ENCODE assay signal across 16 mouse cellular contexts in genomic region chr7:27602835-27603234, GRCm38 (mm10). TPM values are rescaled to one million over a fixed set of nuclear protein-coding genes. Genes with fewer than 3 reads are reported as not detected.
DNase-seq lines count a peak whose midpoint lies in the region; ATAC-seq and TF ChIP-seq lines count a peak whose summit lies in the region.
"Had no signal": no experiment of that assay in that cellular context is flagged by ENCODE, and none has a peak within 500 bp of the region (broad histone marks: within the 10 kb centered on the region; RNA-seq: fewer than 3 reads in every experiment).

No protein-coding gene starts in this region.

- ATAC-seq in heart, embryonic 16.5 days (replicated peaks; ENCODE audit: extremely low read depth, insufficient read depth, low FRiP score) = no peak
- no peak for ATAC-seq in megakaryocyte, adult 5-6 weeks (ENCODE audit: poor library complexity, severe bottlenecking)
- ATAC-seq: midbrain, embryonic 16.5 days had no signal

- H3K9me3 ChIP-seq in heart, embryonic 16.5 days (replicated peaks; ENCODE audit: control insufficient read depth, low read length) = no peaks in the 10 kb centered on the region
- H3K9me3 ChIP-seq in megakaryocyte, embryonic 14.5 days = no peaks in the 10 kb centered on the region
- H3K9me3 ChIP-seq: hindbrain, embryonic 13.5 days; limb, embryonic 12.5 days; neural tube, embryonic 15.5 days had no signal

- peaks cover 87% of the 10 kb centered on the region for H3K4me1 ChIP-seq in heart, embryonic 16.5 days (ENCODE audit: control insufficient read depth, insufficient read depth, low read length)
- H3K4me1 ChIP-seq in megakaryocyte, embryonic 14.5 days = peaks cover 100% of the 10 kb centered on the region

- H3K27ac ChIP-seq in heart, embryonic 16.5 days (ENCODE audit: low read length) = no peak overlapping the region
- H3K27ac ChIP-seq: kidney, postnatal 0 days; limb, embryonic 12.5 days; neural tube, embryonic 15.5 days had no signal

- WGBS in heart, embryonic 16.5 days = 52% methylated on average over 7 of the region's 7 CpGs

- DNase-seq in adrenal gland, adult (ENCODE audit: inconsistent age in 2 of 2, low spot score in 1 of 2) = peak; percentile 68 to 86
- no peak for DNase-seq in adrenal gland, postnatal 36 days
- no peak for DNase-seq in heart, adult 8-10 months (ENCODE audit: low spot score)
- DNase-seq in cerebellum, adult 8-10 months = no peak
- DNase-seq: cerebellum, adult 9-11 months; heart, adult 11 months; thymus, adult 2 months had no signal

- H3ac ChIP-seq in myocyte (ENCODE audit: control insufficient read depth, insufficient read length) = no peak overlapping the region

- H3K9ac ChIP-seq in heart, embryonic 16.5 days (ENCODE audit: low read length) = peak overlapping the region; percentile 15; the same call in 1 of the 2 replicates
- H3K9ac ChIP-seq: hindbrain, embryonic 13.5 days; limb, embryonic 12.5 days; neural tube, embryonic 15.5 days had no signal

- no peaks in the 10 kb centered on the region for H3K36me3 ChIP-seq in heart, embryonic 16.5 days (ENCODE audit: control insufficient read depth, insufficient read depth)
- peaks cover 80% of the 10 kb centered on the region for H3K36me3 ChIP-seq in megakaryocyte, embryonic 14.5 days (replicated peaks; ENCODE audit: low read length)
- H3K36me3 ChIP-seq in myocyte (ENCODE audit: control insufficient read depth, insufficient read depth) = no peaks in the 10 kb centered on the region
- H3K36me3 ChIP-seq: hindbrain, embryonic 13.5 days; neural tube, embryonic 15.5 days had no signal

- H3K79me2 ChIP-seq in myocyte (ENCODE audit: control insufficient read depth, insufficient read depth) = peaks cover 84% of the 10 kb centered on the region

- no peak for TF ChIP-seq POLR2A in myocyte (IDR thresholded peaks at IDR 0.05; ENCODE audit: insufficient read length, low read depth)

- no peak overlapping the region for H3K4me2 ChIP-seq in heart, embryonic 16.5 days (ENCODE audit: low read depth, low read length)
- H3K4me2 ChIP-seq in myocyte (ENCODE audit: low read depth) = peak overlapping the region; percentile 40
- H3K4me2 ChIP-seq: hindbrain, embryonic 13.5 days; limb, embryonic 12.5 days; neural tube, embryonic 15.5 days had no signal

- H3K4me3 ChIP-seq in heart, embryonic 16.5 days (ENCODE audit: low read length) = no peak overlapping the region
- peak overlapping the region; percentile 80 for H3K4me3 ChIP-seq in megakaryocyte, embryonic 14.5 days (replicated peaks)
- H3K4me3 ChIP-seq in myocyte = no peak overlapping the region
- H3K4me3 ChIP-seq: hindbrain, embryonic 13.5 days; limb, embryonic 12.5 days; neural tube, embryonic 15.5 days had no signal

- H3K27me3 ChIP-seq in heart, embryonic 16.5 days (ENCODE audit: control insufficient read depth, insufficient read depth, low read length) = no peaks in the 10 kb centered on the region
- no peaks in the 10 kb centered on the region for H3K27me3 ChIP-seq in megakaryocyte, embryonic 14.5 days (replicated peaks)
- H3K27me3 ChIP-seq in myocyte (ENCODE audit: control insufficient read depth, insufficient read depth, insufficient read length) = no peaks in the 10 kb centered on the region
- H3K27me3 ChIP-seq: hindbrain, embryonic 13.5 days; limb, embryonic 12.5 days; neural tube, embryonic 15.5 days had no signal

TF ChIP-seq in myocyte, 11 proteins besides CTCF, POLR2A, EP300 and RAD21:
- TF ChIP-seq SRF (IDR thresholded peaks at IDR 0.05; ENCODE audit: control insufficient read depth, insufficient read length, low read depth) (no peak), MYOG (IDR thresholded peaks at IDR 0.05; ENCODE audit: control insufficient read depth in 1 of 3, insufficient read depth in 1 of 3, insufficient read length in 2 of 3, low read depth in 2 of 3) (peak; percentile 37 to 92 (median 86)), CEBPB (IDR thresholded peaks at IDR 0.05; ENCODE audit: insufficient read depth, poor library complexity, severe bottlenecking) (peak; percentile 45; the same call in 1 of the 2 replicates), E2F4 (IDR thresholded peaks at IDR 0.05; ENCODE audit: insufficient read depth) (no peak), MAX (IDR thresholded peaks at IDR 0.05; ENCODE audit: low read depth) (no peak), TCF12 (IDR thresholded peaks at IDR 0.05; ENCODE audit: insufficient read depth, poor library complexity, severe bottlenecking) (peak; percentile 62), MYOD1 (IDR thresholded peaks at IDR 0.05; ENCODE audit: control insufficient read depth in 1 of 3, insufficient read length in 2 of 3, low read depth in 2 of 3) (peak; percentile 27 to 89 (median 75)), USF1 (IDR thresholded peaks at IDR 0.05; ENCODE audit: low read depth) (no peak)

RNA-seq across cellular contexts. Expression of gene Akt2, which starts 11.5 kb away (rescaled TPM):
- 100 to 1,000 TPM; 201 to 243 TPM for total RNA-seq in adrenal gland, postnatal 36 days (2021)
- polyA plus RNA-seq in heart, embryonic 16.5 days (2015; fragmentation: Nextera tagmentation; extraction: Ambion mirVana) = 82.3 and 84.0 TPM in 2 replicates
- 100 to 1,000 TPM; 169 to 227 (median 202) TPM for total RNA-seq in heart, adult 8-10 months (2022)
- 72.3 and 86.4 TPM in 2 replicates for polyA plus RNA-seq in megakaryocyte, embryonic 14.5 days (2012; ENCODE audit: insufficient read depth, low replicate concordance)
- 40.2 TPM in 2 replicates for total RNA-seq in megakaryocyte, adult 5-6 weeks (2015)
- total RNA-seq in megakaryocyte, adult 5-6 weeks (2017) = 53.8 and 55.7 TPM in 2 replicates
- polyA plus RNA-seq in myocyte (2012; fragmentation: generic; extraction: Trizol) = 343 TPM

RNA-seq across cellular contexts. Expression of gene 2310022A10Rik, which starts 49.8 kb away (rescaled TPM):
- 10 to 100 TPM; 15.0 to 15.8 TPM for total RNA-seq in adrenal gland, postnatal 36 days (2021)
- polyA plus RNA-seq in heart, embryonic 16.5 days (2015; fragmentation: Nextera tagmentation; extraction: Ambion mirVana) = 40.7 and 41.5 TPM in 2 replicates
- total RNA-seq in heart, adult 8-10 months (2022) = 10 to 100 TPM; 67.6 to 72.3 (median 70.8) TPM
- 19.6 and 32.1 TPM in 2 replicates for polyA plus RNA-seq in megakaryocyte, embryonic 14.5 days (2012; ENCODE audit: insufficient read depth, low replicate concordance)
- total RNA-seq in megakaryocyte, adult 5-6 weeks (2015) = 9.4 and 9.9 TPM in 2 replicates
- 3.3 and 7.2 TPM in 2 replicates for total RNA-seq in megakaryocyte, adult 5-6 weeks (2017)
- polyA plus RNA-seq in myocyte (2012; fragmentation: generic; extraction: Trizol) = 35.5 TPM

RNA-seq across cellular contexts. Expression of gene Pld3, which starts 49.8 kb away (rescaled TPM):
- 100 to 1,000 TPM; 106 to 146 TPM for total RNA-seq in adrenal gland, postnatal 36 days (2021)
- 58.6 and 63.4 TPM in 2 replicates for polyA plus RNA-seq in heart, embryonic 16.5 days (2015; fragmentation: Nextera tagmentation; extraction: Ambion mirVana)
- total RNA-seq in heart, adult 8-10 months (2022) = 10 to 100 TPM; 26.8 to 33.5 (median 30.5) TPM
- polyA plus RNA-seq in megakaryocyte, embryonic 14.5 days (2012; ENCODE audit: insufficient read depth, low replicate concordance) = 66.2 and 97.1 TPM in 2 replicates
- 7.7 and 19.6 TPM in 2 replicates for total RNA-seq in megakaryocyte, adult 5-6 weeks (2015)
- total RNA-seq in megakaryocyte, adult 5-6 weeks (2017) = 6.6 and 8.0 TPM in 2 replicates
- 132 TPM for polyA plus RNA-seq in myocyte (2012; fragmentation: generic; extraction: Trizol)

RNA-seq across cellular contexts. Expression of gene Ttc9b, which starts 50.9 kb away (rescaled TPM):
- under 1 TPM in 1 of 2 experiments, not detected in 1; 0.13 TPM for total RNA-seq in adrenal gland, postnatal 36 days (2021)
- 0.07 TPM in 1 of 2 replicates, not detected in the other for polyA plus RNA-seq in heart, embryonic 16.5 days (2015; fragmentation: Nextera tagmentation; extraction: Ambion mirVana)
- not detected for total RNA-seq in heart, adult 8-10 months (2022)
- not detected in 2 replicates for polyA plus RNA-seq in megakaryocyte, embryonic 14.5 days (2012; ENCODE audit: insufficient read depth, low replicate concordance)
- not detected in 2 replicates for total RNA-seq in megakaryocyte, adult 5-6 weeks (2015)
- total RNA-seq in megakaryocyte, adult 5-6 weeks (2017) = not detected in 2 replicates
- 0.20 TPM for polyA plus RNA-seq in myocyte (2012; fragmentation: generic; extraction: Trizol)
- polyA plus RNA-seq: kidney, postnatal 0 days; thymus, adult 2 months had no signal

Comparison
In these comparisons a context has a peak if more than half of its experiments do, and no peak if none do; other contexts are left out.
1. DNase-seq: peak in adrenal gland, adult (2 of 2); none in adrenal gland, postnatal 36 days (0 of 2), heart, adult 8-10 months (single experiment) and cerebellum, adult 8-10 months (single experiment).
2. RNA of gene 2310022A10Rik, which starts 49.8 kb away (total RNA-seq): 67.6 to 72.3 TPM in heart, adult 8-10 months; 15.0 to 15.8 TPM in adrenal gland, postnatal 36 days and 3.3 to 9.9 TPM in megakaryocyte, adult 5-6 weeks; every median in the first group is over 4 times any median in the second.